Mouse (Mus musculus) kidney, postnatal 0 days (tissue): ENCODE measurements at regions not wholly inside any gene's neighbourhood (a gene's known extent, or its start where the extent isn't known, plus 50 kb on each side); places are given as distances from the start of the nearest gene placed in this dataset.

ENCODE experiments used
- ATAC-seq: fragments of 200-750 bp; cut with Nextera tagmentation; replicated peaks from 2 replicates; pipeline ENCODE4 v1.8.0; 2017; ENCODE audit warnings: low read depth, moderate number of reproducible peaks, moderate TSS enrichment, moderate library complexity; ENCODE audit not compliant: low FRiP score
- DNase-seq: peaks from one replicate; pipeline ENCODE4 v3.0.0-alpha.2; 2016; ENCODE audit warnings: low spot score
- H3K27ac ChIP-seq: fragments of 300-500 bp; sonication (generic); 2 replicates; pipeline ENCODE4 v1.5.1; 2014; ENCODE audit warnings: mild to moderate bottlenecking
- H3K27me3 ChIP-seq: fragments of 300-500 bp; sonication (generic); 2 replicates; pipeline ENCODE4 v1.6.1; 2014; ENCODE audit warnings: low read length, mixed read lengths; ENCODE audit not compliant: insufficient read depth
- H3K36me3 ChIP-seq: fragments of 300-500 bp; sonication (generic); 2 replicates; pipeline ENCODE4 v1.6.1; 2014; ENCODE audit warnings: low read length, mixed read lengths; ENCODE audit not compliant: insufficient read depth
- H3K4me1 ChIP-seq: fragments of 300-500 bp; sonication (generic); replicated peaks from 2 replicates; pipeline ENCODE4 v1.6.1; 2014; ENCODE audit warnings: antibody characterized with exemption, low read length, mixed read lengths; ENCODE audit not compliant: insufficient read depth
- H3K4me2 ChIP-seq: fragments of 300-500 bp; sonication (generic); 2 replicates; pipeline ENCODE4 v1.6.1; 2014; ENCODE audit warnings: mild to moderate bottlenecking, low read length, moderate library complexity, mixed read lengths
- H3K4me3 ChIP-seq: fragments of 300-500 bp; sonication (generic); replicated peaks from 2 replicates; pipeline ENCODE4 v1.5.1; 2014; ENCODE audit warnings: low read depth, low read length
- H3K9ac ChIP-seq: fragments of 300-500 bp; sonication (generic); 2 replicates; pipeline ENCODE4 v1.6.1; 2014; ENCODE audit warnings: low read depth, low read length
- H3K9me3 ChIP-seq: fragments of 300-500 bp; sonication (generic); replicated peaks from 2 replicates; pipeline ENCODE4 v1.6.1; 2016; ENCODE audit warnings: low read length, inconsistent platforms, mixed read lengths
- CTCF ChIP-seq: IDR thresholded peaks from 2 replicates; pipeline ENCODE4 v1.5.1; 2016; ENCODE audit warnings: antibody characterized with exemption, low read depth, mild to moderate bottlenecking, moderate library complexity
- WGBS: fragments of 180-500 bp; shearing (Covaris S2); extraction: QIAGEN DNeasy Blood & Tissue Kit; methylation state at CpG from one replicate; pipeline ENCODE4 v1.1.7; 2014; 5-methylcytosine and 5-hydroxymethylcytosine counted together

- H3K4me3 ChIP-seq = no peak overlapping the region
- no peaks in the 10 kb centered on the region for H3K9me3 ChIP-seq
- H3K4me1 ChIP-seq = no peaks in the 10 kb centered on the region; the same call in 1 of the 2 replicates
- ATAC-seq = no peak
- H3K4me2 ChIP-seq = no peak overlapping the region
- no peaks in the 10 kb centered on the region for H3K27me3 ChIP-seq
- no peak overlapping the region for H3K9ac ChIP-seq
- H3K36me3 ChIP-seq = no peaks in the 10 kb centered on the region
- no peak for TF ChIP-seq CTCF
- no peak overlapping the region for H3K27ac ChIP-seq
- DNase-seq = no peak
- 62% methylated on average over 2 of the region's 2 CpGs for WGBS
Measured at GRCm38 (mm10) chr8:126705391-126705790, 111.6 kb upstream of the Irf2bp2 start.

- Histone ChIP-seq H3K36me3 (no peaks in the 10 kb centered on the region), H3K9ac (no peak overlapping the region), H3K9me3 (no peaks in the 10 kb centered on the region), H3K4me2 (no peak overlapping the region), H3K4me3 (no peak overlapping the region), H3K27me3 (no peaks in the 10 kb centered on the region), H3K4me1 (peaks cover 5% of the 10 kb centered on the region; the same call in 1 of the 2 replicates), H3K27ac (no peak overlapping the region)
- DNase-seq (no peak), ATAC-seq (no peak)
- 90% methylated on average over 8 of the region's 8 CpGs for WGBS
- no peak for TF ChIP-seq CTCF
Measured at GRCm38 (mm10) chr8:126704706-126705105, 110.9 kb upstream of the Irf2bp2 start.

DNA sequence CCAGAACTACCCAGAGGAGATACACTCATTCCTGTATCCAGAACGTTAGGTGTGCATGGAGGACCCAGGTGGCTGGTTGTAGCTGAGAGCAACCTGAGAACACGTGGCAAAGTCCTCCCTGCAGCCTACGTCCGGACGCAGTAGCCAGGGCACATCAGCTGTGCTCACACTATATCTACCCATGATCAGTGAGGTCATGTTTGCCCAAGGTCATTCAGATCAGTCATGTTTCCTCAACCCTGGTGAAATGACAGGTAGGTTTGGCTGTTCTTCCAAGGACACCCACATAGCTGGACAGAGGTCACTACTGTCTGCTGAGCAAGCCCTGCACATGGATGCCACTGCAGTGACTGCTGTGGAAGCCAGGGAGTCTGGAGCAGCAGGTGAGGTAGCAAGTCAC, 109.8 kb upstream of the Irf2bp2 start:
- H3K4me1 ChIP-seq = peaks cover 15% of the 10 kb centered on the region
- no peak overlapping the region for H3K4me3 ChIP-seq
- no peak for TF ChIP-seq CTCF
- H3K9ac ChIP-seq = no peak overlapping the region
- WGBS = 65% methylated on average over 5 of the region's 5 CpGs
- ATAC-seq (no peak), DNase-seq (no peak)
- H3K27ac ChIP-seq = no peak overlapping the region
- H3K4me2 ChIP-seq = no peak overlapping the region
- H3K9me3 ChIP-seq = no peaks in the 10 kb centered on the region
- H3K36me3 ChIP-seq = no peaks in the 10 kb centered on the region
- H3K27me3 ChIP-seq = no peaks in the 10 kb centered on the region

GRCm38 (mm10) chr8:126702294-126702693, 108.5 kb upstream of the Irf2bp2 start:
- Histone ChIP-seq H3K4me2 (no peak overlapping the region), H3K4me3 (no peak overlapping the region), H3K27me3 (no peaks in the 10 kb centered on the region), H3K9me3 (no peaks in the 10 kb centered on the region), H3K4me1 (peaks cover 21% of the 10 kb centered on the region), H3K27ac (no peak overlapping the region), H3K9ac (no peak overlapping the region), H3K36me3 (no peaks in the 10 kb centered on the region)
- TF ChIP-seq CTCF = no peak
- DNase-seq = no peak
- WGBS = 80% methylated on average over 6 of the region's 6 CpGs
- no peak for ATAC-seq

GRCm38 (mm10) chr8:126699389-126699775, 105.6 kb upstream of the Irf2bp2 start:
- Histone ChIP-seq H3K27me3 (no peaks in the 10 kb centered on the region), H3K36me3 (no peaks in the 10 kb centered on the region), H3K27ac (peak overlapping the region; percentile 88), H3K4me2 (no peak overlapping the region), H3K4me1 (peaks cover 21% of the 10 kb centered on the region), H3K9ac (0 out of 2 replicates have a peak overlapping the region, but pooled peaks have one; percentile 18), H3K9me3 (no peaks in the 10 kb centered on the region), H3K4me3 (no peak overlapping the region)
- TF ChIP-seq CTCF = no peak
- DNase-seq (no peak), ATAC-seq (no peak)
- 2% methylated on average over 6 of the region's 6 CpGs for WGBS

DNA sequence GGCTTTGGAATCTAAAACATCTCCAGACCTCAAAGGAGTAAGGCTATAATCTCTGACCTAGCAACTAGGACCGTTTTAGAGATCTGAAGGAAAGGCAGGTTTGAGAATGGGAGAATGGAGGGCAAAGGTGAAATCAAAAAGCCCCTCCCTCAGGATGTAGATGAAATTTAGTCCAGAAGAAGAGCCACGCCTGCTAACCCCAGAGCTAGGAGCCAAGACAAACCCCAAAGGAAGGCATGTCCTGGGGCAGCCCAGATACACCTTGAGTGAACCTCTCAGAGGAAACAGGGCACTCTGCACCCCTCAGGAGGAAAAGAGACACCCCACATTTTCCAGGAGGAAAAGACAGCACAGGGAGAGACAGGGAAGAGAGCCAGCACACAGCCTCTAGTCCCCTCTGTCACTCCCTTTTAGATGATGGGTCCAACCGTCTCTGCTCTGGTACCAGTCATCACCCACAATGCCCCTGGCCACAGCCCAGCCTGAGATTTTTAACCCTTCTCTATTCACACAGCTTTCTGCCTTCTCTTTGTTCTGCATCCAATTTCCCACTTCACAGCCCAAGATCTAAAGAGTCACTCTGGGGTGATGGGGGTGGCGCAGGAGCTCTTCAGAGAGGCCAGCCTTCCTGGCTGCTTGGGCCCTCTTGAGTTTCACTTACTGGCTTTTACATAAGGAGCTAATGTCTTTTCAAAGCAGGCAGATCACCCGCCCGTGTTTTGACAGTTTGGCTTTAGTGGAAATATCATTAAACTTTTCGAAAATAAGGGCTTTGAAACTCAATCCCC, 105.0 kb upstream of the Irf2bp2 start:
- ATAC-seq (peak; percentile 66), DNase-seq (peak; percentile 92)
- H3K27ac ChIP-seq = peak overlapping the region; percentile 88
- WGBS = 14% methylated on average over 7 of the region's 7 CpGs
- no peak overlapping the region for H3K4me3 ChIP-seq
- no peak for TF ChIP-seq CTCF
- no peak overlapping the region for H3K4me2 ChIP-seq
- H3K4me1 ChIP-seq = peaks cover 21% of the 10 kb centered on the region
- H3K9me3 ChIP-seq = no peaks in the 10 kb centered on the region
- peak overlapping the region; percentile 18; the same call in 1 of the 2 replicates for H3K9ac ChIP-seq
- H3K27me3 ChIP-seq = no peaks in the 10 kb centered on the region
- H3K36me3 ChIP-seq = no peaks in the 10 kb centered on the region
